Mouse (Mus musculus): ENCODE data around the gene Setd1a.

DNA sequence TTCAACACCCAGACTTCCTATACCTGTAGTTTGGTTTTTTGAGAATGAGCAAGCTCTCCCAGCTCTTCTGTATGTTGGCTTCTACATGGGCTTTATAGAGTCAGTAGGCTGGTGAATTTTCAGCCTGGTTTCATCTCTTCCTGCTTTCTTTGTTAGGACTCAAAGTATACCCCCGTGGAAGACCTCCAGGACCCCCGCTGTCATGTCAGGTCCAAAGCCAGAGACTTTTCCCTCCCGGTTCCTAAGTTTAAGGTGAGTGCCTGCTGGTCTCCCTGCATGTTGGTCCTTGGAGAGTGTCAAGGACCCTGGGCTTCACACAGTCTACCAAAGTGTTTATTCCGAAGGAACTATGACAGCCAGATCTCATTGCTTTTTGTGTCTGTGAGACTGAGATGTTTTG is 1.9 kb downstream of the Setd1a start:
- no peak for TF ChIP-seq POLR2A (IDR thresholded peaks at IDR 0.05; ENCODE audit: low read depth, low read length)
- no peak for TF ChIP-seq CTCF (IDR thresholded peaks at IDR 0.05; ENCODE audit: extremely low read depth, insufficient read length, insufficient replicate concordance, low read depth, low read length)

Measured in small intestine, adult 2 months (tissue).